Mouse (Mus musculus) kidney, embryonic 16.5 days (tissue): ENCODE data around the gene Rai1. TPM values are rescaled to one million over a fixed set of nuclear protein-coding genes. Genes with fewer than 3 reads are reported as not detected.

Experiments used
- ATAC-seq: fragments of 200-750 bp; cut with Nextera tagmentation; 2 replicates; pipeline ENCODE4 v1.8.0; 2017; ENCODE audit warnings: moderate TSS enrichment; ENCODE audit not compliant: low FRiP score, low TSS enrichment
- H3K27ac ChIP-seq: fragments of 300-500 bp; sonication (generic); 2 replicates; pipeline ENCODE4 v1.5.1; 2014; ENCODE audit warnings: low read length
- H3K27me3 ChIP-seq: fragments of 300-500 bp; sonication (generic); 2 replicates; pipeline ENCODE4 v1.6.1; 2014; ENCODE audit warnings: low read length, control low read depth, mixed read lengths; ENCODE audit not compliant: insufficient read depth
- H3K36me3 ChIP-seq: fragments of 300-500 bp; sonication (generic); 2 replicates; pipeline ENCODE4 v1.6.1; 2014; ENCODE audit warnings: low read length, control low read depth, mixed read lengths; ENCODE audit not compliant: insufficient read depth
- H3K4me1 ChIP-seq: fragments of 300-500 bp; sonication (generic); 2 replicates; pipeline ENCODE4 v1.6.1; 2014; ENCODE audit warnings: low read length, control low read depth, mixed read lengths; ENCODE audit not compliant: insufficient read depth
- H3K4me2 ChIP-seq: fragments of 300-500 bp; sonication (generic); replicated peaks from 2 replicates; pipeline ENCODE4 v1.6.1; 2014; ENCODE audit warnings: low read depth, low read length
- H3K4me3 ChIP-seq: fragments of 300-500 bp; sonication (generic); 2 replicates; pipeline ENCODE4 v1.5.1; 2014; ENCODE audit warnings: mild to moderate bottlenecking, low read length
- H3K9ac ChIP-seq: fragments of 300-500 bp; sonication (generic); replicated peaks from 2 replicates; pipeline ENCODE4 v1.6.1; 2014; ENCODE audit warnings: low read length
- H3K9me3 ChIP-seq: fragments of 300-500 bp; sonication (generic); 2 replicates; pipeline ENCODE4 v1.6.1; 2016; ENCODE audit warnings: low read length, control low read depth
- WGBS: fragments of 180-500 bp; shearing (Covaris S2); extraction: QIAGEN DNeasy Blood & Tissue Kit; methylation state at CpG from one replicate; pipeline ENCODE4 v1.1.7; 2014; 5-methylcytosine and 5-hydroxymethylcytosine counted together
- polyA plus RNA-seq: library from polyadenylated mRNA; unstranded; fragments of >200 nt; fragmentation: Nextera tagmentation; extraction: Ambion mirVana; gene quantifications from 2 replicates; pipeline ENCODE4 v1.2.1, GENCODE M21; 2015

Gene Rai1
- polyA plus RNA-seq, 1 experiment from 2014 or later = 21.5 TPM

GRCm38 (mm10) chr11:60231951-60232350 is 127.1 kb downstream of the Rai1 start:
- Histone ChIP-seq H3K27me3 (no peaks in the 10 kb centered on the region), H3K9me3 (no peaks in the 10 kb centered on the region), H3K27ac (no peak overlapping the region), H3K36me3 (0 out of 2 replicates have a peak, but pooled peaks cover 4% of the 10 kb centered on the region), H3K4me2 (no peak overlapping the region), H3K9ac (no peak overlapping the region), H3K4me3 (no peak overlapping the region), H3K4me1 (peaks cover 22% of the 10 kb centered on the region)
- 32% methylated on average over 4 of the region's 4 CpGs for WGBS
- no peak for ATAC-seq

- no peak for ATAC-seq
- Histone ChIP-seq H3K9me3 (no peaks in the 10 kb centered on the region), H3K4me2 (no peak overlapping the region), H3K27ac (no peak overlapping the region), H3K27me3 (no peaks in the 10 kb centered on the region), H3K9ac (0 out of 2 replicates have a peak overlapping the region, but pooled peaks have one; percentile 22), H3K4me1 (peaks cover 22% of the 10 kb centered on the region), H3K4me3 (no peak overlapping the region), H3K36me3 (0 out of 2 replicates have a peak, but pooled peaks cover 7% of the 10 kb centered on the region)
- WGBS = 63% methylated on average over 14 of the region's 14 CpGs
Observed at GRCm38 (mm10) chr11:60232441-60233058, 127.7 kb downstream of the Rai1 start.

- H3K36me3 ChIP-seq = 0 out of 2 replicates have a peak, but pooled peaks cover 7% of the 10 kb centered on the region
- no peak overlapping the region for H3K27ac ChIP-seq
- ATAC-seq = no peak
- H3K4me2 ChIP-seq = no peak overlapping the region
- H3K27me3 ChIP-seq = no peaks in the 10 kb centered on the region
- peaks cover 22% of the 10 kb centered on the region for H3K4me1 ChIP-seq
- H3K9me3 ChIP-seq = no peaks in the 10 kb centered on the region
- WGBS = 70% methylated on average over 8 of the region's 8 CpGs
- no peak overlapping the region for H3K4me3 ChIP-seq
- H3K9ac ChIP-seq = no peak overlapping the region
Observed at GRCm38 (mm10) chr11:60233235-60233634, 128.4 kb downstream of the Rai1 start.

- 81% methylated on average over 5 of the region's 5 CpGs for WGBS
Observed at GRCm38 (mm10) chr11:60235351-60235750, 130.5 kb downstream of the Rai1 start.

GRCm38 (mm10) chr11:60240509-60240908 is 135.7 kb downstream of the Rai1 start:
- Histone ChIP-seq H3K4me2 (no peak overlapping the region), H3K9me3 (no peaks in the 10 kb centered on the region), H3K9ac (no peak overlapping the region), H3K4me3 (no peak overlapping the region), H3K27ac (no peak overlapping the region), H3K36me3 (peaks cover 38% of the 10 kb centered on the region), H3K27me3 (no peaks in the 10 kb centered on the region), H3K4me1 (no peaks in the 10 kb centered on the region)
- WGBS = 82% methylated on average over 4 of the region's 4 CpGs
- no peak for ATAC-seq

More at GRCm38 (mm10) chr11:60235351-60235750, 130.5 kb downstream of the Rai1 start:
- Histone ChIP-seq H3K4me2 (no peak overlapping the region), H3K27ac (no peak overlapping the region), H3K4me3 (no peak overlapping the region), H3K4me1 (peaks cover 17% of the 10 kb centered on the region), H3K9me3 (no peaks in the 10 kb centered on the region), H3K27me3 (no peaks in the 10 kb centered on the region), H3K9ac (no peak overlapping the region), H3K36me3 (peaks cover 17% of the 10 kb centered on the region)
- no peak for ATAC-seq

- Histone ChIP-seq H3K27ac (no peak overlapping the region), H3K4me2 (no peak overlapping the region), H3K4me3 (no peak overlapping the region), H3K9ac (no peak overlapping the region), H3K36me3 (peaks cover 27% of the 10 kb centered on the region), H3K4me1 (no peaks in the 10 kb centered on the region), H3K9me3 (no peaks in the 10 kb centered on the region), H3K27me3 (no peaks in the 10 kb centered on the region)
- 66% methylated on average over 11 of the region's 11 CpGs for WGBS
- ATAC-seq = no peak
Observed at GRCm38 (mm10) chr11:60244503-60245143, 139.8 kb downstream of the Rai1 start.

- Histone ChIP-seq H3K4me3 (no peak overlapping the region), H3K9me3 (peaks cover 4% of the 10 kb centered on the region; the same call in 1 of the 2 replicates), H3K9ac (no peak overlapping the region), H3K4me1 (no peaks in the 10 kb centered on the region), H3K4me2 (no peak overlapping the region), H3K27me3 (no peaks in the 10 kb centered on the region), H3K36me3 (peaks cover 14% of the 10 kb centered on the region), H3K27ac (no peak overlapping the region)
- no peak for ATAC-seq
Observed at GRCm38 (mm10) chr11:60246077-60246476, 141.3 kb downstream of the Rai1 start.

- no peak overlapping the region for H3K4me2 ChIP-seq
- H3K9ac ChIP-seq = no peak overlapping the region
- no peaks in the 10 kb centered on the region for H3K4me1 ChIP-seq
- WGBS = 51% methylated on average over 5 of the region's 5 CpGs
- no peak for ATAC-seq
- peaks cover 4% of the 10 kb centered on the region; the same call in 1 of the 2 replicates for H3K9me3 ChIP-seq
- no peaks in the 10 kb centered on the region for H3K27me3 ChIP-seq
- H3K4me3 ChIP-seq = no peak overlapping the region
- H3K36me3 ChIP-seq = peaks cover 5% of the 10 kb centered on the region; the same call in 1 of the 2 replicates
- no peak overlapping the region for H3K27ac ChIP-seq
Observed at GRCm38 (mm10) chr11:60247753-60248550, 143.1 kb downstream of the Rai1 start.
